Mouse (Mus musculus) cerebellum, adult 2 months (tissue): ENCODE data around the gene Dyrk3. TPM values are rescaled to one million over a fixed set of nuclear protein-coding genes. Genes with fewer than 3 reads are reported as not detected.
"Not testable (repeated sequence)": the region's sequence is repeated elsewhere in the genome, so short reads cannot be mapped to it uniquely, and the experiment has no call there.

Experiments
- DNase-seq, 2 experiments: peaks; one replicate each; pipeline ENCODE4 v3.0.0; 2021
- H3K27ac ChIP-seq: fragments of 200-500 bp; 2 replicates; pipeline ENCODE4 v1.5.1; 2012; ENCODE audit warnings: low read length, control low read depth, inconsistent platforms; ENCODE audit not compliant: insufficient read depth
- H3K27me3 ChIP-seq: fragments of 200-500 bp; 2 replicates; pipeline ENCODE4 v1.6.1; 2012; ENCODE audit warnings: inconsistent platforms, mild to moderate bottlenecking, low read length, moderate library complexity; ENCODE audit not compliant: control insufficient read depth, insufficient read depth
- H3K4me1 ChIP-seq: fragments of 200-500 bp; 2 replicates; pipeline ENCODE4 v1.6.1; 2011; ENCODE audit warnings: low read length; ENCODE audit not compliant: control insufficient read depth, insufficient read depth
- H3K4me3 ChIP-seq: fragments of 200-500 bp; replicated peaks from 2 replicates; pipeline ENCODE3; 2011; ENCODE audit warnings: mild to moderate bottlenecking, low read depth, low read length, control low read depth; ENCODE audit not compliant: insufficient read depth
- CTCF ChIP-seq: fragments of 200-500 bp; IDR thresholded peaks from 2 replicates; pipeline ENCODE4 v1.5.1; 2011; ENCODE audit warnings: low read depth, mild to moderate bottlenecking, control low read depth, low read length, moderate library complexity, borderline replicate concordance; ENCODE audit not compliant: insufficient read depth
- POLR2A ChIP-seq: fragments of 200-500 bp; IDR thresholded peaks from 2 replicates; pipeline ENCODE4 v1.6.1; 2011; ENCODE audit warnings: low read length, control low read depth, borderline replicate concordance; ENCODE audit not compliant: insufficient read depth
- WGBS: fragments of 180-500 bp; shearing (Covaris S2); methylation state at CpG from one replicate; pipeline ENCODE4 v1.1.7; 2018; 5-methylcytosine and 5-hydroxymethylcytosine counted together
- polyA plus RNA-seq: library from polyadenylated mRNA; depleted of rRNA; stranded (reverse); fragments of >200 nt; gene quantifications from 2 replicates; pipeline ENCODE4 v1.2.3, GENCODE M21; 2012

Dyrk3 gene
- polyA plus RNA-seq, 1 experiment = 2.9 TPM

- no peaks in the 10 kb centered on the region for H3K27me3 ChIP-seq
- H3K4me3 ChIP-seq = no peak overlapping the region
- WGBS = 88% methylated on average over 7 of the region's 7 CpGs
- TF ChIP-seq POLR2A = no peak
- TF ChIP-seq CTCF = no peak
- no peaks in the 10 kb centered on the region for H3K4me1 ChIP-seq
- H3K27ac ChIP-seq = no peak overlapping the region
- DNase-seq = no peak
Observed at GRCm38 (mm10) chr1:131173001-131173400, 34.9 kb upstream of the Dyrk3 start.

DNA sequence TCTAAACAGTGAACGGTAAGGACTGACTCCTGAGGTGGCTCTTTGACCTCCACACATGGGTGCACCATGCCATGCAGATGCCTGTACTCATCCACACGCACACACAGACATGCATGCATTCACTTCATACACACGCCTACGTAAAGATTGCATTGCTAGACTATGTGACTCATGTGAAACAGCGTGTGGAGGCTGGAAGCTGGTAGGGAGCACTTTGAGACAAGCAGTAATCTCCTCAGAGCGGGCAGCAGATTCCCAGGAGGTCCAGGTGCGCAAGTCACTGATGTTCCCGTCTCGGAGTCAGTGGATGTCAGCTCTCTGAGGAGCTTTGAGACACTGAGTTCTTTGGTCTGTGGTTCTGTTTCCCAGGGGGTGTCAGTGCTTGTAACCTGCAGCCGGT is 29.5 kb upstream of the Dyrk3 start:
- H3K4me1 ChIP-seq = no peaks in the 10 kb centered on the region
- TF ChIP-seq CTCF = no peak
- TF ChIP-seq POLR2A = no peak
- H3K27ac ChIP-seq = no peak overlapping the region
- H3K4me3 ChIP-seq = no peak overlapping the region
- no peaks in the 10 kb centered on the region for H3K27me3 ChIP-seq
- DNase-seq = no peak
- 94% methylated on average over 10 of the region's 10 CpGs for WGBS

DNA sequence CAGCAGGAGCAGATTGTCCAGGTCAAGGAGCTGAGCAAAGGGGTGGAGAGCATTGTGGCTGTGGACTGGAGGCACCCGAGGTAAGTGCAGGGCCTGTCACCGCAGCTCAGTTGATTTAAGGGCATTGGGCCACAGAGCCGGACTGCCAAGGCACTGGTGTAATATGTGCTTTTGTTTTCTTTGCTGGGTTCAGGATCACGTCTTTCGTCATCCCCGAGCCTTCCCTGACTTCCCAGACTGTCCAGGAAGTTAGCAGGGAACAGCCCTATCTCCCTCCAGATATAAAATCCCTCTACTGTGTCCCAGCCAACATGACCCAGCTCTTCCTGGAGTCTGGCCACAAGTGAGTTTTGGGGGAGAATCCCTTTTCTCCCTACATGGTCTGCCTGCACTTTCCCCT is 26.3 kb upstream of the Dyrk3 start:
- Histone ChIP-seq H3K27ac (no peak overlapping the region), H3K4me3 (no peak overlapping the region), H3K27me3 (no peaks in the 10 kb centered on the region), H3K4me1 (no peaks in the 10 kb centered on the region)
- WGBS = 88% methylated on average over 6 of the region's 6 CpGs
- DNase-seq = no peak
- TF ChIP-seq CTCF (no peak), POLR2A (no peak)

GRCm38 (mm10) chr1:131161091-131161490 is 23.0 kb upstream of the Dyrk3 start:
- no peak for DNase-seq
- TF ChIP-seq POLR2A (no peak), CTCF (no peak)
- H3K4me1 ChIP-seq = no peaks in the 10 kb centered on the region
- no peak overlapping the region for H3K4me3 ChIP-seq
- H3K27ac ChIP-seq = no peak overlapping the region
- no peaks in the 10 kb centered on the region for H3K27me3 ChIP-seq
- WGBS = 73% methylated on average over 11 of the region's 11 CpGs

DNA sequence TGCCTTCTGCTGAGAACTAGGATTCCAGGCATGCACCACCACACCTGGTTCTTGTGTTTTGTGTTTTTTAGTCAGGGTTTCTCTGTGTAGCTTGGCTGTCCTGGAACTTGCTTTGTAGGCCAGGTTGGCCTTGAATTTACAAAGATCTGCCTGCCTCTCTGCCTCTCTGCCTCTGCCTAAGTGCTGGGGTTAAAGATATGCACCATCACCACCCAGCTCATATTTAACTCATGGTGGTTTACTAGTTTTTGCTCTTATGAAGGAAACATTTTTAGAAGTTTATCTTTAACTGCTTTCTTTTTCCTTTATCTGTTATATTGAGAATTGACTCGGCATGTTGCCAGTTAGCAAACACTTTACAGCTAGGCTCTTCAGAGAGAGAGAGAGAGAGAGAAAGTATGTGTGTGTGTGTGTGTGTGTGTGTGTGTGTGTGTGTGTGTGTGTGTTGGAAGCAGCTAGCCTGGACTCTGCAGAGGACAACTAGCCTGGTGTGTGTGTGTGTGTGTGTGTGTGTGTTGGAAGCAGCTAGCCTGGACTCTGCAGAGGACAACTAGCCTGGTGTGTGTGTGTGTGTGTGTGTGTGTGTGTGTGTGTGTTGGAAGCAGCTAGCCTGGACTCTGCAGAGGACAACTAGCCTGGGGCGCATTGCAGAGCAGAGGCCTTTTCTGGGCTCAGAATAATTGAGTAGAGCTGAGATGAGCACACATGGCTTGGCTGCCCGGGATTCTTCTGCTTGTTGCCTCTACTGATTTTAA is 21.6 kb upstream of the Dyrk3 start:
- not testable (repeated sequence) for H3K27me3 ChIP-seq, DNase-seq, H3K4me3 ChIP-seq, H3K27ac ChIP-seq, H3K4me1 ChIP-seq
- 90% methylated on average over 3 of the region's 3 CpGs for WGBS

- peak; percentile 40 to 48 for DNase-seq
- peak; percentile 78 for TF ChIP-seq CTCF
- no peak for TF ChIP-seq POLR2A
- Histone ChIP-seq H3K27me3 (no peaks in the 10 kb centered on the region), H3K4me1 (no peaks in the 10 kb centered on the region; the same call in 1 of the 2 replicates), H3K27ac (no peak overlapping the region), H3K4me3 (no peak overlapping the region)
- 58% methylated on average over 2 of the region's 2 CpGs for WGBS
Observed at GRCm38 (mm10) chr1:131155456-131155855, 17.3 kb upstream of the Dyrk3 start.

DNA sequence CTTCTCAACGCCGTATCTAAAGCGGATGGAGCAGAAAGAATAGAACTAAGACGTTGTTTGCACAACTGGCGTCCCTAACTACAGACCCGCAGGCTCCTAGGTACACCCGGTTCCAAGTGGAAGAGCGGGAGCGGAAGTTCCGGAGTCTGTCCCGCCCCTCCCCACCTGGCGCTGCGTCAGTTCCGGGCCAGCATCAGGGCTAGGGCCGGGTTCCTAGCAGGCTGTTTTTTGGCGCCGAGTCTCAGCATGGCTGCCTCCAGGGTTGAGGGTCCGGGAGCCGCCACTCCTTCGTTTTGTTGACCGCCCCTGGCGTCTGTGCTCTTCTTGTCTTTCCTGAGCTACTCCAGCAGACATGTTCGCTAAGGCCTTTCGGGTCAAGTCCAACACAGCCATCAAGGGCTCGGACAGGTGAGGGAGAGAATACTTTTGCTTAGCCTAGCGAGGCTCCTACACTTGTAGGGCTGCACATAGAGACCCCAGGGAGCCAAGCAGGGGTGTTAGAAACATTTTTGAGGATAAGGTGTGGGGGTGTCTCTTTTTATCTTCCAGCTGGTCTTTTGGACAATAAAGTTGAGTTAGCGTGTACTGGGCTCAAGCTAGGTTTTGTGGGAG is 15.0 kb upstream of the Dyrk3 start, which contains the start of gene Eif2d:
Eif2d (plus strand) TSS at position 164 of the 612 bp plus-strand sequence.
- TF ChIP-seq POLR2A (peak; percentile 91; the same call in 1 of the 2 replicates), CTCF (no peak)
- peak; percentile 91 for DNase-seq
- Histone ChIP-seq H3K4me3 (peak within 1 kb of the TSS; percentile 82), H3K4me1 (no peaks in the 10 kb centered on the region; the same call in 1 of the 2 replicates), H3K27ac (0 out of 2 replicates have a peak within 1 kb of the TSS, but pooled peaks have one; percentile 10), H3K27me3 (no peaks in the 10 kb centered on the region)
- under 1% methylated on average over 27 of the region's 27 CpGs for WGBS

DNA sequence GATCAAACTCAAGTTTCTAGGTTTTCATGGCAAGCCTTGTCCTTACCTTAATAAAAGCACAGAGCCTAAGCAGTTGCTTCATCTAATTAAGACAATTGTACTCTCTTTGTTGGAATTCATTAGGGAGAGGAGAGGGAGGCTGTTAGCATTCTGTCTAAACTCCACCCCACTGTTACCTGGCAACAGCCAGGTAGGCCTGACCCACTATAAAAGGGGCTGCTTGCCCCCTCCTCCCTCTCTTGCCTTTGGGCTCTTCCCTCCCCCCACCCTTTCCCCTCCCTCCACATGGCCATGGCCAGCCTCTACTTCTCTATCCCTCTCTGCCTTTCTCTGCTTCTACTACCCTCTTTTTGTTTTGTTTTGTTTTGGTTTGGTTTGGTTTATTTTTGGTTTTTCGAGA is 11.4 kb upstream of the Dyrk3 start:
- 69% methylated on average over 1 of the region's 1 CpGs for WGBS
- Histone ChIP-seq H3K4me3 (no peak overlapping the region), H3K4me1 (no peaks in the 10 kb centered on the region; the same call in 1 of the 2 replicates), H3K27ac (no peak overlapping the region), H3K27me3 (no peaks in the 10 kb centered on the region)
- DNase-seq = no peak
- TF ChIP-seq POLR2A = no peak
- TF ChIP-seq CTCF = no peak
